Mouse (Mus musculus) embryonic facial prominence, embryonic 13.5 days (tissue): ENCODE measurements around the gene Hapln2. TPM values are rescaled to one million over a fixed set of nuclear protein-coding genes. Genes with fewer than 3 reads are reported as not detected.
A peak's percentile ranks its signal among the peaks of the same experiment; 100 is the strongest.

Source experiments
- ATAC-seq: fragments of 200-750 bp; cut with Nextera tagmentation; 2 replicates; pipeline ENCODE4 v1.8.0; 2017; ENCODE audit warnings: low read depth; ENCODE audit not compliant: insufficient number of reproducible peaks, insufficient read depth, low FRiP score, low TSS enrichment
- H3K27ac ChIP-seq: fragments of 300-500 bp; sonication (generic); 2 replicates; pipeline ENCODE4 v1.5.1; 2015; ENCODE audit warnings: moderate library complexity, mild to moderate bottlenecking, inconsistent platforms
- H3K27me3 ChIP-seq: fragments of 300-500 bp; sonication (generic); 2 replicates; pipeline ENCODE4 v1.6.1; 2015; ENCODE audit warnings: mild to moderate bottlenecking, inconsistent platforms
- H3K36me3 ChIP-seq: fragments of 300-500 bp; sonication (generic); 2 replicates; pipeline ENCODE4 v1.6.1; 2015; ENCODE audit warnings: mild to moderate bottlenecking, inconsistent platforms
- H3K4me1 ChIP-seq: fragments of 300-500 bp; sonication (generic); 2 replicates; pipeline ENCODE4 v1.6.1; 2015; ENCODE audit warnings: inconsistent platforms
- H3K4me2 ChIP-seq: fragments of 300-500 bp; sonication (generic); 2 replicates; pipeline ENCODE4 v1.6.1; 2015; ENCODE audit warnings: moderate library complexity, mild to moderate bottlenecking, inconsistent platforms
- H3K4me3 ChIP-seq: fragments of 300-500 bp; sonication (generic); 2 replicates; pipeline ENCODE4 v1.5.1; 2015; ENCODE audit warnings: mild to moderate bottlenecking, inconsistent platforms
- H3K9ac ChIP-seq: fragments of 300-500 bp; sonication (generic); 2 replicates; pipeline ENCODE4 v1.6.1; 2015; ENCODE audit warnings: mild to moderate bottlenecking, inconsistent platforms
- H3K9me3 ChIP-seq: fragments of 300-500 bp; sonication (generic); 2 replicates; pipeline ENCODE4 v1.6.1; 2016; ENCODE audit warnings: inconsistent platforms
- WGBS: fragments of 180-500 bp; shearing (Covaris S2); methylation state at CpG from one replicate; pipeline ENCODE4 v1.1.7; 2015; ENCODE audit warnings: mixed read lengths; 5-methylcytosine and 5-hydroxymethylcytosine counted together
- polyA plus RNA-seq: library from polyadenylated mRNA; unstranded; fragments of >200 nt; fragmentation: Nextera tagmentation; extraction: Ambion mirVana; gene quantifications from 2 replicates; pipeline ENCODE4 v1.2.1, GENCODE M21; 2015

The Hapln2 gene
- polyA plus RNA-seq, 1 experiment from 2014 or later = 0.15 TPM

GRCm38 (mm10) chr3:87986868-87987267 lies 40.5 kb downstream of the Hapln2 start:
- Histone ChIP-seq H3K4me3 (peak overlapping the region; percentile 47), H3K27ac (peak overlapping the region; percentile 57; the same call in 1 of the 2 replicates), H3K27me3 (peaks cover 44% of the 10 kb centered on the region), H3K9me3 (no peaks in the 10 kb centered on the region), H3K9ac (peak overlapping the region; percentile 69), H3K36me3 (no peaks in the 10 kb centered on the region), H3K4me1 (peaks cover 61% of the 10 kb centered on the region), H3K4me2 (peak overlapping the region; percentile 89)
- WGBS = under 1% methylated on average over 17 of the region's 17 CpGs
- peak; percentile 75 for ATAC-seq

- peaks cover 61% of the 10 kb centered on the region for H3K4me1 ChIP-seq
- WGBS = 30% methylated on average over 12 of the region's 12 CpGs
- peaks cover 32% of the 10 kb centered on the region for H3K27me3 ChIP-seq
- H3K9me3 ChIP-seq = no peaks in the 10 kb centered on the region
- H3K9ac ChIP-seq = peak overlapping the region; percentile 44; the same call in 1 of the 2 replicates
- ATAC-seq = no peak
- peak overlapping the region; percentile 16; the same call in 1 of the 2 replicates for H3K4me2 ChIP-seq
- H3K36me3 ChIP-seq = no peaks in the 10 kb centered on the region
- peak overlapping the region; percentile 60 for H3K27ac ChIP-seq
- H3K4me3 ChIP-seq = no peak overlapping the region; the same call in 1 of the 2 replicates
These were observed 41.7 kb downstream of the Hapln2 start for GRCm38 (mm10) chr3:87985505-87986320.

GRCm38 (mm10) chr3:87984094-87984493 lies 43.3 kb downstream of the Hapln2 start:
- H3K4me1 ChIP-seq = peaks cover 63% of the 10 kb centered on the region
- no peak overlapping the region for H3K4me3 ChIP-seq
- ATAC-seq = no peak
- H3K4me2 ChIP-seq = no peak overlapping the region
- no peak overlapping the region for H3K9ac ChIP-seq
- WGBS = 54% methylated on average over 3 of the region's 3 CpGs
- H3K36me3 ChIP-seq = no peaks in the 10 kb centered on the region
- H3K27ac ChIP-seq = peak overlapping the region; percentile 83
- no peaks in the 10 kb centered on the region for H3K9me3 ChIP-seq
- H3K27me3 ChIP-seq = peaks cover 16% of the 10 kb centered on the region

- peak overlapping the region; percentile 57 for H3K9ac ChIP-seq
- WGBS = 54% methylated on average over 6 of the region's 6 CpGs
- peaks cover 11% of the 10 kb centered on the region for H3K27me3 ChIP-seq
- ATAC-seq = no peak
- peaks cover 62% of the 10 kb centered on the region for H3K4me1 ChIP-seq
- peak overlapping the region; percentile 21; the same call in 1 of the 2 replicates for H3K4me3 ChIP-seq
- H3K36me3 ChIP-seq = no peaks in the 10 kb centered on the region
- H3K4me2 ChIP-seq = peak overlapping the region; percentile 47
- peak overlapping the region; percentile 83 for H3K27ac ChIP-seq
- no peaks in the 10 kb centered on the region for H3K9me3 ChIP-seq
These were observed 43.8 kb downstream of the Hapln2 start for GRCm38 (mm10) chr3:87983627-87984026.

- Histone ChIP-seq H3K27me3 (peaks cover 5% of the 10 kb centered on the region; the same call in 1 of the 2 replicates), H3K4me3 (peak overlapping the region; percentile 21), H3K4me2 (peak overlapping the region; percentile 47), H3K9me3 (no peaks in the 10 kb centered on the region), H3K9ac (peak overlapping the region; percentile 57), H3K4me1 (peaks cover 56% of the 10 kb centered on the region), H3K36me3 (no peaks in the 10 kb centered on the region), H3K27ac (peak overlapping the region; percentile 83)
- 0 out of 2 replicates have a peak, but pooled peaks have one; percentile 17 for ATAC-seq
- 9% methylated on average over 13 of the region's 13 CpGs for WGBS
These were observed 44.4 kb downstream of the Hapln2 start for GRCm38 (mm10) chr3:87982836-87983601.

GRCm38 (mm10) chr3:87981894-87982835 lies 45.2 kb downstream of the Hapln2 start:
- H3K9ac ChIP-seq = peak overlapping the region; percentile 57; the same call in 1 of the 2 replicates
- H3K4me1 ChIP-seq = peaks cover 49% of the 10 kb centered on the region
- ATAC-seq = no peak

GRCm38 (mm10) chr3:87981214-87981760 lies 46.1 kb downstream of the Hapln2 start:
- Histone ChIP-seq H3K9me3 (no peaks in the 10 kb centered on the region), H3K27ac (no peak overlapping the region), H3K4me3 (no peak overlapping the region), H3K36me3 (no peaks in the 10 kb centered on the region), H3K4me1 (peaks cover 41% of the 10 kb centered on the region), H3K9ac (no peak overlapping the region), H3K4me2 (no peak overlapping the region), H3K27me3 (no peaks in the 10 kb centered on the region)
- WGBS = 78% methylated on average over 6 of the region's 6 CpGs
- no peak for ATAC-seq

More at GRCm38 (mm10) chr3:87981894-87982835, 45.2 kb downstream of the Hapln2 start:
- H3K4me2 ChIP-seq = peak overlapping the region; percentile 47
- no peaks in the 10 kb centered on the region for H3K36me3 ChIP-seq
- H3K27me3 ChIP-seq = no peaks in the 10 kb centered on the region
- H3K9me3 ChIP-seq = no peaks in the 10 kb centered on the region
- peak overlapping the region; percentile 83 for H3K27ac ChIP-seq
- H3K4me3 ChIP-seq = no peak overlapping the region
- 47% methylated on average over 12 of the region's 12 CpGs for WGBS

GRCm38 (mm10) chr3:87980728-87981127 lies 46.7 kb downstream of the Hapln2 start:
- no peaks in the 10 kb centered on the region for H3K9me3 ChIP-seq
- no peak for ATAC-seq
- H3K4me1 ChIP-seq = peaks cover 35% of the 10 kb centered on the region
- H3K36me3 ChIP-seq = no peaks in the 10 kb centered on the region
- WGBS = 56% methylated on average over 5 of the region's 5 CpGs
- H3K9ac ChIP-seq = no peak overlapping the region
- H3K4me2 ChIP-seq = no peak overlapping the region
- H3K27me3 ChIP-seq = no peaks in the 10 kb centered on the region
- no peak overlapping the region for H3K27ac ChIP-seq
- H3K4me3 ChIP-seq = no peak overlapping the region

- Histone ChIP-seq H3K9ac (no peak overlapping the region), H3K4me2 (no peak overlapping the region), H3K4me3 (no peak overlapping the region), H3K4me1 (peaks cover 29% of the 10 kb centered on the region), H3K9me3 (no peaks in the 10 kb centered on the region), H3K36me3 (no peaks in the 10 kb centered on the region), H3K27me3 (no peaks in the 10 kb centered on the region), H3K27ac (no peak overlapping the region)
- no peak for ATAC-seq
- 48% methylated on average over 3 of the region's 3 CpGs for WGBS
These were observed 47.3 kb downstream of the Hapln2 start for GRCm38 (mm10) chr3:87980085-87980484.

- ATAC-seq = no peak
- Histone ChIP-seq H3K4me3 (no peak overlapping the region), H3K4me2 (no peak overlapping the region), H3K9ac (no peak overlapping the region), H3K9me3 (no peaks in the 10 kb centered on the region), H3K4me1 (peaks cover 29% of the 10 kb centered on the region), H3K27ac (no peak overlapping the region), H3K36me3 (no peaks in the 10 kb centered on the region), H3K27me3 (no peaks in the 10 kb centered on the region)
- 70% methylated on average over 5 of the region's 5 CpGs for WGBS
These were observed 47.9 kb downstream of the Hapln2 start for GRCm38 (mm10) chr3:87979493-87979892.
